Mouse (Mus musculus) neural tube, embryonic 11.5 days (tissue): Measurements from ENCODE around the gene Tex33. TPM values are rescaled to one million over a fixed set of nuclear protein-coding genes. Genes with fewer than 3 reads are reported as not detected.
"Not testable (repeated sequence)": the region's sequence is repeated elsewhere in the genome, so short reads cannot be mapped to it uniquely, and the experiment has no call there.

ENCODE experiments used
- ATAC-seq: fragments of 200-750 bp; cut with Nextera tagmentation; 2 replicates; pipeline ENCODE4 v1.8.0; 2017; ENCODE audit warnings: moderate number of reproducible peaks, mild to moderate bottlenecking, moderate TSS enrichment, moderate library complexity; ENCODE audit not compliant: insufficient read depth, low FRiP score, low TSS enrichment
- DNase-seq: peaks from one replicate; pipeline ENCODE4 v3.0.0-alpha.2; 2015; ENCODE audit warnings: low spot score
- H3K27ac ChIP-seq: fragments of 300-500 bp; sonication (generic); 2 replicates; pipeline ENCODE4 v1.5.1; 2014; ENCODE audit warnings: low read depth, mild to moderate bottlenecking, low read length
- H3K27me3 ChIP-seq: fragments of 300-500 bp; sonication (generic); 2 replicates; pipeline ENCODE4 v1.6.1; 2014; ENCODE audit warnings: mild to moderate bottlenecking, low read length, mixed read lengths; ENCODE audit not compliant: control insufficient read depth, insufficient read depth
- H3K36me3 ChIP-seq: fragments of 300-500 bp; sonication (generic); 2 replicates; pipeline ENCODE4 v1.6.1; 2014; ENCODE audit warnings: mild to moderate bottlenecking, low read length, moderate library complexity, mixed read lengths; ENCODE audit not compliant: control insufficient read depth, insufficient read depth
- H3K4me1 ChIP-seq: fragments of 300-500 bp; sonication (generic); 2 replicates; pipeline ENCODE4 v1.6.1; 2014; ENCODE audit warnings: low read length, mixed read lengths; ENCODE audit not compliant: control insufficient read depth, insufficient read depth
- H3K4me2 ChIP-seq: fragments of 300-500 bp; sonication (generic); 2 replicates; pipeline ENCODE4 v1.6.1; 2014; ENCODE audit warnings: low read depth, mild to moderate bottlenecking, moderate library complexity
- H3K4me3 ChIP-seq: fragments of 300-500 bp; sonication (generic); 2 replicates; pipeline ENCODE4 v1.5.1; 2014; ENCODE audit warnings: low read depth, low read length
- H3K9ac ChIP-seq: fragments of 300-500 bp; sonication (generic); 2 replicates; pipeline ENCODE4 v1.6.1; 2014; ENCODE audit warnings: mild to moderate bottlenecking, low read length
- H3K9me3 ChIP-seq: fragments of 300-500 bp; sonication (generic); 2 replicates; pipeline ENCODE4 v1.6.1; 2016; ENCODE audit warnings: low read length; ENCODE audit not compliant: control insufficient read depth
- WGBS: fragments of 180-500 bp; shearing (Covaris S2); extraction: QIAGEN DNeasy Blood & Tissue Kit; methylation state at CpG from one replicate; pipeline ENCODE4 v1.1.7; 2014; 5-methylcytosine and 5-hydroxymethylcytosine counted together
- microRNA-seq: library from miRNA; unstranded; fragments of <30 nt; microRNA quantifications from one replicate; pipeline ENCODE4, GENCODE M21; 2016
- polyA plus RNA-seq: library from polyadenylated mRNA; unstranded; fragments of >200 nt; fragmentation: Nextera tagmentation; extraction: Ambion mirVana; gene quantifications from 2 replicates; pipeline ENCODE4 v1.2.1, GENCODE M21; 2014

The Tex33 gene
- polyA plus RNA-seq, 1 experiment from 2014 or later, result not detected

DNA sequence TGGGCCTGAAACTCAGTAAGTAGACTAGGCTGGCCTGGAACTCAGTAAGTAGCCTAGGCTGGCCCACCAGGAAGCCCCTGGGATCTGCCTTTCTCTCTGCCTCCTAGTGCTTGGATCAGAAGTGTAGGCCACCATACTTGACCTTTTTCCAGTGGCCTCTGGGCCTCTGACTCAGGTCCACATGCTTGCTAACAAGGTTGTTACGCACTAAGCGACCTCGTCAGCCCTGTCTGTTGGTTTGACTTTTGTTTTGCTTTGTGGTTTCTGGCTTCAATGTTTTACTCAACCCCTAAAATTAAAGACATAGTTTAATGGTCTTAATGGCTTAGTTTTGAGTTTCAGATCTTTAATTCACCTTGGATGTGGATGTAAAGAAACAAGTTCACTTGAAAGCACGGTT lies 65.0 kb downstream of the Tex33 start:
- Histone ChIP-seq H3K4me1 (0 out of 2 replicates have a peak, but pooled peaks cover 3% of the 10 kb centered on the region), H3K4me2 (no peak overlapping the region), H3K9me3 (no peaks in the 10 kb centered on the region), H3K36me3 (no peaks in the 10 kb centered on the region), H3K27ac (no peak overlapping the region), H3K9ac (no peak overlapping the region), H3K27me3 (no peaks in the 10 kb centered on the region), H3K4me3 (no peak overlapping the region)
- ATAC-seq, result no peak
- DNase-seq, result no peak
- 91% methylated on average over 4 of the region's 4 CpGs for WGBS

DNA sequence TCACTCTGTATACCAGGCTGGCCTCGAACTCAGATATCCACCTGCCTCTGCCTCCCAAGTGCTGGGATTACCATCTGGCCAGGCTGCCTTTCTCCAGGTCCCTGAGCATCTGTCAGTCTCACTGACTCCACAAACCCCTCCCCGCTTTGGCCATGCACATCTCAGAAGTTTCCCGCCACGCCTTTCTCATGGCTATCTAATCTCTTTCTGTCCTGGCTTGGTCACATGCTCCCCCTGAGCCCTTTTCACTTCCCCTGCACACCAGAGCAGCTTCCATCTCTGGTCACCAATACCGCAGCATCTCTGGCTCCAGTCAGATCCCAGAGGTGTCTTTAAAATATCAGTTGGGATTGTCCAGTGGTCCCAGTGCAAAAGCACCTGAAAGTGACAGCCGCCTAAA lies 65.7 kb downstream of the Tex33 start:
- not testable (repeated sequence) for H3K27ac ChIP-seq, H3K4me2 ChIP-seq, H3K4me1 ChIP-seq, DNase-seq, H3K27me3 ChIP-seq, H3K9ac ChIP-seq, H3K4me3 ChIP-seq, H3K36me3 ChIP-seq, ATAC-seq, H3K9me3 ChIP-seq
- WGBS, result 86% methylated on average over 6 of the region's 6 CpGs

GRCm38 (mm10) chr15:78328520-78329097 lies 67.1 kb downstream of the Tex33 start:
- ATAC-seq, result no peak
- no peak for DNase-seq
- H3K4me1 ChIP-seq, result 0 out of 2 replicates have a peak, but pooled peaks cover 3% of the 10 kb centered on the region
- no peak overlapping the region for H3K9ac ChIP-seq
- H3K27me3 ChIP-seq, result no peaks in the 10 kb centered on the region
- no peaks in the 10 kb centered on the region for H3K36me3 ChIP-seq
- no peak overlapping the region for H3K4me3 ChIP-seq
- no peak overlapping the region for H3K4me2 ChIP-seq
- 83% methylated on average over 3 of the region's 3 CpGs for WGBS
- no peak overlapping the region for H3K27ac ChIP-seq
- no peaks in the 10 kb centered on the region for H3K9me3 ChIP-seq

Small RNA genes lying within 50 kb of the gene (microRNA-seq; reads per million reads assigned to microRNA genes)
- gene Mir7676-2, result not detected

Other genes starting within 250 kb of the Tex33 start
- 115 and 119 TPM in 2 replicates for gene Ift27, start 221.8 kb downstream of the Tex33 start, polyA plus RNA-seq
- gene Pvalb, start 189.5 kb downstream of the Tex33 start, polyA plus RNA-seq, result 0.26 TPM in 1 of 2 replicates, not detected in the other
- gene Ncf4, start 151.1 kb downstream of the Tex33 start, polyA plus RNA-seq, result 6.8 and 7.6 TPM in 2 replicates
- 0.37 and 0.70 TPM in 2 replicates for gene Csf2rb2, start 90.2 kb downstream of the Tex33 start, polyA plus RNA-seq
- 1.8 and 5.4 TPM in 2 replicates for gene Csf2rb, start 70.2 kb downstream of the Tex33 start, polyA plus RNA-seq
- 7.5 and 7.8 TPM in 2 replicates for gene Tst, start 10.0 kb upstream of the Tex33 start, polyA plus RNA-seq
- gene Mpst, start 10.5 kb upstream of the Tex33 start, polyA plus RNA-seq, result 1.9 and 2.5 TPM in 2 replicates
- gene Kctd17, start 32.7 kb upstream of the Tex33 start, polyA plus RNA-seq, result 74.6 and 78.1 TPM in 2 replicates
- not detected in 2 replicates for gene Tmprss6, start 72.7 kb upstream of the Tex33 start, polyA plus RNA-seq
- not detected in 2 replicates for gene Il2rb, start 99.4 kb upstream of the Tex33 start, polyA plus RNA-seq
- gene C1qtnf6, start 135.5 kb upstream of the Tex33 start, polyA plus RNA-seq, result 11.8 and 12.8 TPM in 2 replicates
- gene Sstr3, start 148.8 kb upstream of the Tex33 start, polyA plus RNA-seq, result 0.38 TPM in 1 of 2 replicates, not detected in the other
- gene Rac2, start 176.9 kb upstream of the Tex33 start, polyA plus RNA-seq, result 8.0 and 8.5 TPM in 2 replicates
- gene Cyth4, start 201.1 kb upstream of the Tex33 start, polyA plus RNA-seq, result 1.6 and 2.4 TPM in 2 replicates